Mouse (Mus musculus) left cerebral cortex, adult 11 months (tissue): Measurements from ENCODE around the gene 2900011O08Rik.
"Not testable (repeated sequence)": the region's sequence is repeated elsewhere in the genome, so short reads cannot be mapped to it uniquely, and the experiment has no call there.

Source experiments
- DNase-seq: peaks from one replicate; pipeline ENCODE4 v3.0.0; 2022; ENCODE audit warnings: low spot score

The 2900011O08Rik gene

GRCm38 (mm10) chr16:13986574-13987478, at the start of gene 2900011O08Rik, which contains the start of gene Ifitm7:
Gene 2900011O08Rik, plus strand, starts transcription at chr16:13986604.
Gene Ifitm7, minus strand, starts transcription at chr16:13986888.
- peak; percentile 64 for DNase-seq

- peak; percentile 83 for DNase-seq
Observed at GRCm38 (mm10) chr16:13940139-13940846, 46.1 kb upstream of the 2900011O08Rik start.

- DNase-seq: no peak
Observed at GRCm38 (mm10) chr16:13940847-13941395, 45.5 kb upstream of the 2900011O08Rik start.

- no peak for DNase-seq
Observed at GRCm38 (mm10) chr16:13944178-13944577, 42.2 kb upstream of the 2900011O08Rik start.

- DNase-seq: no peak
Observed at GRCm38 (mm10) chr16:13944752-13945151, 41.7 kb upstream of the 2900011O08Rik start.

GRCm38 (mm10) chr16:13945153-13945552, 41.3 kb upstream of the 2900011O08Rik start:
- DNase-seq: no peak

GRCm38 (mm10) chr16:13946306-13946705, 40.1 kb upstream of the 2900011O08Rik start:
- no peak for DNase-seq

GRCm38 (mm10) chr16:13951245-13951644, 35.2 kb upstream of the 2900011O08Rik start:
- DNase-seq: no peak

GRCm38 (mm10) chr16:13962053-13962452, 24.4 kb upstream of the 2900011O08Rik start:
- DNase-seq: no peak

GRCm38 (mm10) chr16:13969096-13969495, 17.3 kb upstream of the 2900011O08Rik start:
- no peak for DNase-seq

- DNase-seq: no peak
Observed at GRCm38 (mm10) chr16:13972051-13972450, 14.4 kb upstream of the 2900011O08Rik start.

GRCm38 (mm10) chr16:13976358-13976896, 10.0 kb upstream of the 2900011O08Rik start:
- not testable (repeated sequence) for DNase-seq

- DNase-seq: not testable (repeated sequence)
Observed at GRCm38 (mm10) chr16:13977026-13977425, 9.4 kb upstream of the 2900011O08Rik start.

- not testable (repeated sequence) for DNase-seq
Observed at GRCm38 (mm10) chr16:13981726-13982125, 4.7 kb upstream of the 2900011O08Rik start.

GRCm38 (mm10) chr16:13983161-13983560, 3.2 kb upstream of the 2900011O08Rik start:
- DNase-seq: no peak

GRCm38 (mm10) chr16:13986197-13986573, 219 bp upstream of the 2900011O08Rik start:
- peak; percentile 30 for DNase-seq

- DNase-seq: no peak
Observed at GRCm38 (mm10) chr16:13992518-13993248, 6.3 kb downstream of the 2900011O08Rik start.

GRCm38 (mm10) chr16:13994076-13994475, 7.7 kb downstream of the 2900011O08Rik start:
- no peak for DNase-seq

GRCm38 (mm10) chr16:13994502-13994901, 8.1 kb downstream of the 2900011O08Rik start:
- DNase-seq: no peak

- no peak for DNase-seq
Observed at GRCm38 (mm10) chr16:14003386-14004130, 17.2 kb downstream of the 2900011O08Rik start.

- DNase-seq: no peak
Observed at GRCm38 (mm10) chr16:14004170-14004569, 17.8 kb downstream of the 2900011O08Rik start.
